Mouse (Mus musculus): ENCODE data around the gene Reep3. TPM values are rescaled to one million over a fixed set of nuclear protein-coding genes. Genes with fewer than 3 reads are reported as not detected.

The Reep3 gene
- polyA plus RNA-seq, 1 experiment = 9.0 TPM

DNA sequence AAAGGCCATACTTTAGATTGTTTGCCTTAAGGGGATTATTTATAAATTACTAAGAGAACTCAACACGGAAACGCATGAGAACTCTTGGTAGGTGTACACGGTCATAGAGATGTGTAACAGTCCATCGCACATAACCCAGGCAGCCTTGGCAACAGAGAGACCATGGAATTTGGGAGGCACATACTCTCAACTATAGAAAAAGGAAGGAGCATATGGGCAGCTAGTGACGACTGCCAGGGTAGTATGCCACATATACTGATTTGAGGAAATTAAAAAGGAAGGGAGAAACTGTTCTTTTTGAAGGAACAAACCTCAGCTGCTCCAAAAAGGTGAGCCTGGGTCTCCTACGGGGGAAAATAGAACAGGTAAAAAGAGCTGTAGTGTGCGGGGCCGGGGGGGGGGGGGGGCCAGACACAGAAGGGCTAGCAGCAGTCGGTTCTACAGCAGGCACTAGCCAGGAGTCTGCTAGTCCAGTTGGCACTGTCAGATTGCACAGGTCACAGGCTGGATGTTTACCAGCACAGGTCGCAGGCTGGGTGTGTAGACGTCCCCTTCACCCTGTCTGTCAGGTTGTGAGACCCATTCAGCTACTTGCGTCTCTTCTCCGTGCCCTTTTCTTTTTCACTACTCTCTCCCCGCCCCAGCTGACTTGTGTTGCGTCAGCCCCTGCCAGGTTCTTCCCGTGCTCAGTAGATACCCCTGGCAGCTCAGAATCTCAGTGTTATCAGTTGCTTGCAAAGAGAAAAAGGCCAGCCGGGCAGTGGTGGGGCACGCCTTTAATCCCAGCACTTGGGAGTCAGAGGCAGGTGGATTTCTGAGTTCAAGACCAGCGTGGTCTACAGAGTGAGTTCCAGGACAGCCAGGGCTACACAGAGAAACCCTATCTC lies 8.8 kb upstream of the Reep3 start:
- TF ChIP-seq POLR2A (IDR thresholded peaks at IDR 0.05; ENCODE audit: low read depth, low read length) (no peak), CTCF (IDR thresholded peaks at IDR 0.05; ENCODE audit: extremely low read depth, insufficient read depth, insufficient read length, insufficient replicate concordance) (no peak)
- no peaks in the 10 kb centered on the region for H3K27me3 ChIP-seq (ENCODE audit: control insufficient read depth, insufficient read depth, low read length)
- no peak overlapping the region for H3K27ac ChIP-seq (ENCODE audit: insufficient read depth, low read length)
- H3K4me1 ChIP-seq (ENCODE audit: control insufficient read depth, insufficient read depth, insufficient read length) = peaks cover 2% of the 10 kb centered on the region; the same call in 1 of the 2 replicates
- H3K4me3 ChIP-seq (ENCODE audit: extremely low read depth, insufficient read depth, insufficient read length) = no peak overlapping the region
- no peak for DNase-seq (ENCODE audit: low read depth in 1 of 2, low spot score in 2 of 2)
- WGBS = 71% methylated on average over 19 of the region's 19 CpGs
- H3K36me3 ChIP-seq (ENCODE audit: control insufficient read depth, insufficient read depth, low read length) = no peaks in the 10 kb centered on the region; the same call in 1 of the 2 replicates

DNA sequence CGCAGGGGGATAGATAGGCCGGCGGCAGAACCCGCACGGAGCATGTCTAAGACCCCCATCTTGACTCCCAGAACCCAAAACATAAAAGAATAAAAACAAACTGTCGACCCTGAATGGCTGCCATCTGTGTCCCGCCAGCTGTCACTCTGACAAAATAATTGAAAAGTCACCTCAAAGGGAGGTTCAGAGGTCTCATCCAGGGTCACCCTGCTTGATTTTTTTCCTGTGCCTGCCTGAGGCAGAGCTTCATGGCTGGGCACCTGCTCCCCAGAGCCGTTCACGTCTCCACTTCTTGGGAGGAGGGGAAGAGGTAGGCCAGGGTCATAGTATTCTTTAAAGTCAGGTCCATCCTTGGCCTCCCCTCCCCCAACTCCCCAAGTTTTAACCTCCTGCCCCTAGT lies 7.8 kb upstream of the Reep3 start:
- 69% methylated on average over 9 of the region's 9 CpGs for WGBS
- no peaks in the 10 kb centered on the region for H3K27me3 ChIP-seq (ENCODE audit: control insufficient read depth, insufficient read depth, low read length)
- no peaks in the 10 kb centered on the region; the same call in 1 of the 2 replicates for H3K36me3 ChIP-seq (ENCODE audit: control insufficient read depth, insufficient read depth, low read length)
- H3K4me1 ChIP-seq (ENCODE audit: control insufficient read depth, insufficient read depth, insufficient read length) = peaks cover 6% of the 10 kb centered on the region; the same call in 1 of the 2 replicates
- no peak overlapping the region for H3K4me3 ChIP-seq (ENCODE audit: extremely low read depth, insufficient read depth, insufficient read length)
- DNase-seq (ENCODE audit: low read depth in 1 of 2, low spot score in 2 of 2) = no peak
- no peak for TF ChIP-seq CTCF (IDR thresholded peaks at IDR 0.05; ENCODE audit: extremely low read depth, insufficient read depth, insufficient read length, insufficient replicate concordance)
- no peak for TF ChIP-seq POLR2A (IDR thresholded peaks at IDR 0.05; ENCODE audit: low read depth, low read length)
- no peak overlapping the region for H3K27ac ChIP-seq (ENCODE audit: insufficient read depth, low read length)

DNA sequence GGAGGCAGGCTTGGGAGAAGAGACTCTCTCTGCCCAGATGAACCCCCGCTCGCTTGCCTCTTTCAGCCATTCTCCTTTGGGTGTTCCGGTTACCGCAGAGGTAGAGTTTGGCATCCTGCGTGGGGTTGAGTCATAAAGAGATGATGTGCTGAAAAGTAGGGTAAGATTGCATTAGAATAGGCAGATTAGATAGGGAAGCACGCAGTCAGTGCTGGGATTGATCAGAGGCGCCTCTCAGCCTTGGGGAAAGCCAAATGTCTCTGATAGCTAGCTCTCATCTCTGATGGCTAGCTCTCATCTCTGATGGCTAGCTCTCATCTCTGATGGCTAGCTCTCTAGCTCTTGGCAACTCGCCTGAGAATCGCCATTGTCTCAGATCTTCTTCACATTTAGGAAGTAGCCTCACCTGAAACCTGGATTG lies 4.1 kb upstream of the Reep3 start:
- H3K4me1 ChIP-seq (ENCODE audit: control insufficient read depth, insufficient read depth, insufficient read length) = peaks cover 13% of the 10 kb centered on the region; the same call in 1 of the 2 replicates
- no peak overlapping the region for H3K27ac ChIP-seq (ENCODE audit: insufficient read depth, low read length)
- H3K27me3 ChIP-seq (ENCODE audit: control insufficient read depth, insufficient read depth, low read length) = no peaks in the 10 kb centered on the region

DNA sequence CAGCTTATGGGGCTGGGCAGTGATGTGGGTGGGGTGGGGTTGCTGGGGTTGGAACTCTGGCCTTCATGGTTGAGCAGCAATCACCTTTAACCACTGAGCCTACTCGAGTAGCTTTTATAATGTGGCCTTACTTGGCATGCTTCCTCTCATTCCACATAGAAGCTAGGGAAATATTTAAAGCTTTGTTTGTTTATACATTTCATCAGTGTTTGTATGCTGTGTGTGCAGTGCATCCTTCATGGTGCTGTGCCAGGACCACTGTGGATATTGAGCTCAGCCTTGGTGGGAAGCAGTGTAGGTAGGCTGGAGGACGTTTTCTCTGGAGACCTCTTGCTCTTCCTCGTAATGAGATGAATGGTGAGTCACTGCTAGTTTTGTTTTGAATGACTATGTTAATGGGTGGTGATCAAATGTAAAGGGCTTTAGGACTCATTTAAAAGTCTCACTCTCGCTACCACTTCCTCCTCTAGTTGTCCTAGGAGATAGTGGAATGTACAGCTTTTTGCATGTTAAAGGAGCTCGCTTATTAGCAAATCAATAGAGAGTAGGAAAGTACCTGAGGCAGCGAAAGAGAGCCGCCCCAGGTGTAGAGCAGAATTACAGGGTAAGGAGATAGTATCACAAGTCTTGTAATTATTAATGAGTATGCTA lies 3.4 kb upstream of the Reep3 start:
- WGBS = 67% methylated on average over 7 of the region's 7 CpGs
- no peak for DNase-seq (ENCODE audit: low read depth in 1 of 2, low spot score in 2 of 2)
- Histone ChIP-seq H3K27me3 (ENCODE audit: control insufficient read depth, insufficient read depth, low read length) (no peaks in the 10 kb centered on the region), H3K4me3 (ENCODE audit: extremely low read depth, insufficient read depth, insufficient read length) (no peak overlapping the region), H3K4me1 (ENCODE audit: control insufficient read depth, insufficient read depth, insufficient read length) (peaks cover 13% of the 10 kb centered on the region; the same call in 1 of the 2 replicates), H3K27ac (ENCODE audit: insufficient read depth, low read length) (no peak overlapping the region), H3K36me3 (ENCODE audit: control insufficient read depth, insufficient read depth, low read length) (no peaks in the 10 kb centered on the region)
- TF ChIP-seq CTCF (IDR thresholded peaks at IDR 0.05; ENCODE audit: extremely low read depth, insufficient read depth, insufficient read length, insufficient replicate concordance) (no peak), POLR2A (IDR thresholded peaks at IDR 0.05; ENCODE audit: low read depth, low read length) (no peak)

More for the DNA sequence above, 4.1 kb upstream of the Reep3 start:
- no peak for DNase-seq (ENCODE audit: low read depth in 1 of 2, low spot score in 2 of 2)
- H3K36me3 ChIP-seq (ENCODE audit: control insufficient read depth, insufficient read depth, low read length) = no peaks in the 10 kb centered on the region
- 82% methylated on average over 9 of the region's 9 CpGs for WGBS
- TF ChIP-seq CTCF (IDR thresholded peaks at IDR 0.05; ENCODE audit: extremely low read depth, insufficient read depth, insufficient read length, insufficient replicate concordance) = no peak
- no peak for TF ChIP-seq POLR2A (IDR thresholded peaks at IDR 0.05; ENCODE audit: low read depth, low read length)
- H3K4me3 ChIP-seq (ENCODE audit: extremely low read depth, insufficient read depth, insufficient read length) = no peak overlapping the region

DNA sequence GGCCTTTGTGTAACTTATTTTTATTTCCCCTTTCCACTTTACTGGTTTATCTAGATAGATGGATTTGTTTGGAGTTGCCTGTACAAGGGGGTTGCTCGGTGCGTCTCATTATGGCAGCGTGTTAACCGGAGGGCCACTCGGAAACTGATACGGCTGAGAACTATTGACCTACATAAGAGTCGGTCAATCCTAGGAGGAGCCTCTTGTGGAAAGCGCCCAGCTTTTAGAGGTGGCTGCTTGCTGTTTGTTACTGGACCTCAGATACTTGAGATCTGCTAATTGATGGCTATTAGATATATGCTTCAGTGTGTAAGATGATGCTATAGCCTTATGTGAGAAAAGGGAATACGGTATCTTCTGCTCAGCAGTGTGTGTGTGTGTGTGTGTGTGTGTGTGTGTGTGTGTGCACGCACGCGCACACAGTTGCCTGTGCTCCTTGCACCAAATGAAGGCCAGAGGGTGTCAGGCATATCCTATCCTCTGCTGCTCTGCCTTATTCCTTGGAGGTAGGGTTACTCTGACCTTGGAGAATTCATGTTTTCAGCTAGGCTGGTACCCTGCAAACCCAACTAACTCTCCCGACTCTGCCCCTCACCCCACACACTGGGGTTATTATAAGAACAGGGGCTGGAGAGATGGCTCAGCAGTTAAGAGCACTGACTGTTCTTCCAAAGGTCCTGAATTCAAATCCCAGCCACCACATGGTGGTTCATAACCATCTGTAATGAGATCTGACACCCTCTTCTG lies 2.6 kb upstream of the Reep3 start:
- WGBS = 91% methylated on average over 13 of the region's 13 CpGs
- no peak overlapping the region for H3K27ac ChIP-seq (ENCODE audit: insufficient read depth, low read length)
- no peak overlapping the region for H3K4me3 ChIP-seq (ENCODE audit: extremely low read depth, insufficient read depth, insufficient read length)
- H3K36me3 ChIP-seq (ENCODE audit: control insufficient read depth, insufficient read depth, low read length) = no peaks in the 10 kb centered on the region
- TF ChIP-seq POLR2A (IDR thresholded peaks at IDR 0.05; ENCODE audit: low read depth, low read length) (no peak), CTCF (IDR thresholded peaks at IDR 0.05; ENCODE audit: extremely low read depth, insufficient read depth, insufficient read length, insufficient replicate concordance) (no peak)
- peaks cover 10% of the 10 kb centered on the region; the same call in 1 of the 2 replicates for H3K4me1 ChIP-seq (ENCODE audit: control insufficient read depth, insufficient read depth, insufficient read length)
- no peaks in the 10 kb centered on the region for H3K27me3 ChIP-seq (ENCODE audit: control insufficient read depth, insufficient read depth, low read length)
- no peak for DNase-seq (ENCODE audit: low read depth in 1 of 2, low spot score in 2 of 2)

DNA sequence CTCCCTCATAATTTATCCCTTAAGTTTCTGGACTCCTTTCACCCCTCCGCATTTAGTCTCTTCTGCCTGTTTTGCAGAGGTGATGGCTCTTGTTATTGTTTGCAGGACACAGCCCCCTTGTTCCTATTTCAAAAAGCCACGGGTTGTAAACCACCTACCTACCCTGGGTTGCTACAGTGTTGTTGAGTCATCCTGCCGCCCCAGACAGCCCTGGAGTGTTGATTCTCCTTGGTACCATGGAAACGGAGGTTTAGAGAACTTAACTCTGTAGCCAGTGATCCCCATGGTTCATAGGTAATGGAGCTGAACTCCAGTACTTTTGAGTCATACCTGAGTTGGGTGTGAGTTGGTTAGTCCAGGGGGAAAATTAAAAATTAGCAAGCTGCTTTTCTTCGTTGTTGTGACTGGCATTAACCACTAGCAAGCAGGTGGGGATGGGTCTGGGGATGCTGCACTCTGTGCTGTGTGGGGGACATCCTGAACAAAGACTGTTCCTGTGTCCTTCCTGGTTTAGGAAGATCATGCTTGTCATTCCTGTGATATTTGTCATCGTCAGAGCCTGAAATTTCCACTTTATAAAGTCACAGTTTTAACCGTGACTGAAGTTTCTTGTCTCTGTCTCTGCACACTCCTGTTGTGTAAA lies 1.8 kb upstream of the Reep3 start:
- no peak overlapping the region for H3K4me3 ChIP-seq (ENCODE audit: extremely low read depth, insufficient read depth, insufficient read length)
- DNase-seq (ENCODE audit: low read depth in 1 of 2, low spot score in 2 of 2) = peak in 1 of 2 experiments; percentile 47

More for the DNA sequence above, 1.8 kb upstream of the Reep3 start:
- TF ChIP-seq CTCF (IDR thresholded peaks at IDR 0.05; ENCODE audit: extremely low read depth, insufficient read depth, insufficient read length, insufficient replicate concordance) (no peak), POLR2A (IDR thresholded peaks at IDR 0.05; ENCODE audit: low read depth, low read length) (no peak)
- H3K27me3 ChIP-seq (ENCODE audit: control insufficient read depth, insufficient read depth, low read length) = no peaks in the 10 kb centered on the region
- no peaks in the 10 kb centered on the region for H3K36me3 ChIP-seq (ENCODE audit: control insufficient read depth, insufficient read depth, low read length)
- WGBS = 46% methylated on average over 7 of the region's 7 CpGs
- no peak overlapping the region for H3K27ac ChIP-seq (ENCODE audit: insufficient read depth, low read length)
- H3K4me1 ChIP-seq (ENCODE audit: control insufficient read depth, insufficient read depth, insufficient read length) = peaks cover 10% of the 10 kb centered on the region; the same call in 1 of the 2 replicates
